Mouse (Mus musculus) urinary bladder, postnatal 4 days (tissue): ENCODE measurements around the gene Gm28553.
"Not testable (repeated sequence)": the region's sequence is repeated elsewhere in the genome, so short reads cannot be mapped to it uniquely, and the experiment has no call there.

Experiments
- DNase-seq, 2 experiments: peaks; one replicate each; pipeline ENCODE4 v3.0.0; 2021 to 2022; ENCODE audit warnings: low spot score in 2 of 2

Gene Gm28553

GRCm38 (mm10) chrY:48856197-48856596 lies at the start of gene Gm28553:
Gm28553 (plus strand) TSS chrY:48856497.
- DNase-seq = not testable (repeated sequence)
